18 mouse cellular contexts compared by ENCODE assay signal in genomic region chr5:26783955-26784354, GRCm38 (mm10). TPM values are rescaled to one million over a fixed set of nuclear protein-coding genes. Genes with fewer than 3 reads are reported as not detected.
"Had no signal": no experiment of that assay in that cellular context is flagged by ENCODE, and none has a peak within 500 bp of the region (broad histone marks: within the 10 kb centered on the region; RNA-seq: fewer than 3 reads in every experiment).

No protein-coding gene starts in this region.

- ATAC-seq: hindbrain, postnatal 0 days; intestine, embryonic 16.5 days; liver, embryonic 12.5 days had no signal

- DNase-seq: gastrocnemius, adult 2 months; gastrocnemius, postnatal 10 days; gastrocnemius, postnatal 25 days; heart, adult 18-20 months; heart, postnatal 10 days; kidney, adult 11 months; kidney, adult 2 months; kidney, adult 9 months; kidney, postnatal 14 days; kidney, postnatal 36 days; layer of hippocampus, adult 9-11 months; layer of hippocampus, postnatal 36 days had no signal

RNA-seq across cellular contexts. Expression of gene Dpp6, which starts 33.0 kb away (rescaled TPM):
- total RNA-seq: granulocyte monocyte progenitor cell, adult 5-6 weeks; heart, postnatal 25 days; liver, adult 2 months had no signal
- polyA plus RNA-seq: liver, adult 2 months had no signal
